Mouse (Mus musculus): Measurements from ENCODE around the gene Gm49320.

The Gm49320 gene

DNA sequence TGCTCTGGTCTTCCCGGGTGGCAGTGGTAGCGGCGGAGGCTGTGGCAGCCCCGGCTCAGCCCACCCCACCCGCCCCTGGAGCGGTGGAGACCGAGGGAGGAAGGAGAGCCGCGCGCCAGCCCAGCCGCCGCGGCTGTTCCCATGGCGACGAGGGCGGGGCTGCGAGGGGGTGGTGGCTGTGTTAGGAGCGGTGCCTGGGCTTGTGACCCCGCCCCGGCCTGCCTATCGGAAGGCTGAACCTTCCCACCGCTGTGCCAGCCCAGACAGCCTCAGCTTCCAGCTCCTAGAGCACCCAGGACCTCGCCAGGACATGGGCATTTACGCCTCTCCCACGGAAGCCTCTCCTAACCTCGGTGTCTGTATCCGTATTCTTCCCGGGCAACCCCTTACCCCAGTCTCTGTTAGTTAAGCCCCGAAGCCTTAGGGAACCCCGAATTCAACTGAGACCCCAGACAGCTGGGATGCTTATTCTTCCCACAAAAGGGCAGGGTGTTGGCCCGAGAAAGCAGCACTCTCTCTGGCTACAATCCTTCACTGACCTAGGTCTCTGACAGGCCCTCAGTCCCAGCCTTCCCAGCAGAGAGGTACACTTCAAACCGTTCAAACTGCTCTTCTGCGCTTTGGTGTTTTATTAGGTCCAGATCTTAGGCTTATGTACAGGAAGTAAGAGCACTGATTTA, 20.6 kb downstream of the Gm49320 start, which contains the start of gene Ctxn1:
TSS of gene Ctxn1 (minus strand) at position 150 of the 680 bp plus-strand sequence.
- DNase-seq, result peak; percentile 96

DNA sequence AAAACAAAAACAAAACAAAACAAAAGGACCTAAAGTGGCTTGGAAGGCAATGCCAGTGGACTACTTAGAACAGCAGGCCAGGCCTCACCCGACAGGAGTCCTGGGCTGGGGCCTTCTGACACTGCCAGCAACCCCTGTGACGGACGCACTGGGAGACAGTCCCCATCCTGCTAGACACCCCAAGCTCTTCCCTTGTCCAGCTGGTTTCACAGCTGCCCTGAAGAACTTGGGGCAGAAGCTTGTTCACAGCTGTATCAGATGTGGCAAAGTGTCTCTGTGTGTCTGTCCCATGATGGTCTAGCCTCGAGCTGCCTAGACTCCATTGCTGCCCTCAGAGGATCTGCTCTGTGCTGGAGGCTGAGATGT, 21.1 kb downstream of the Gm49320 start:
- DNase-seq, result no peak

DNA sequence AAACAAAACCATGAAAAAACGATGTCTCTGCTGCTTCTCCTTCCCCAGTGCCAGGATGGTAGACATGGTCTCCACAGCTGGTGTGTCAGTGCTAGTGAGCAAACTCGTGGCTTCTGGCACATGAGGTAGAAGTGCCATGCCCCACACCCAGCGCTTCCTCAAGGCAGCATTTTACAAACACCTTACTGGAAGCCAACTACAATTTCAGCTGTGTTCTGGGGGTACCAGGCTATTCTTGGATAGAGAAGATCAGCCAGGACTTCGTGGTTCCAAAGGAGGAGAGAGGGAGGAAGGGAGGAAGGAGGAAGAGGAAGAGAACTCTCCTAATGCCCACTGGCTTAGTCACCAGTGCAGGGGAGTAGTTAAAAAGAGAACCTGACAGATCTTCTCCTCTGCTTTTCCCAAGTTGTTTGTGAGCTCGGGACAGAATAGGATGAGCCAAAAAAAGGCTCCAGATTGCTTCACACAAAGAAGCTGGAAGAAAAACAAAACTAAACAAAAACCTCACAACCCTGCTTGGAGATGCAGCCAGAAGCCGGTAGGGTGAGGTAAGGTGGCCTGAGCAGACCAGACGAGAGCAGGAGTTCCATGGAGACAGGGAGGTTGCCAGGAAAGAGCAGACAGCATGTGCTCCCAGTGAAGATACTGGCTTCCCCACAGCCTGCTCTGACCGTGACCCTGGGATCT, 24.6 kb downstream of the Gm49320 start:
- DNase-seq, result peak; percentile 66

DNA sequence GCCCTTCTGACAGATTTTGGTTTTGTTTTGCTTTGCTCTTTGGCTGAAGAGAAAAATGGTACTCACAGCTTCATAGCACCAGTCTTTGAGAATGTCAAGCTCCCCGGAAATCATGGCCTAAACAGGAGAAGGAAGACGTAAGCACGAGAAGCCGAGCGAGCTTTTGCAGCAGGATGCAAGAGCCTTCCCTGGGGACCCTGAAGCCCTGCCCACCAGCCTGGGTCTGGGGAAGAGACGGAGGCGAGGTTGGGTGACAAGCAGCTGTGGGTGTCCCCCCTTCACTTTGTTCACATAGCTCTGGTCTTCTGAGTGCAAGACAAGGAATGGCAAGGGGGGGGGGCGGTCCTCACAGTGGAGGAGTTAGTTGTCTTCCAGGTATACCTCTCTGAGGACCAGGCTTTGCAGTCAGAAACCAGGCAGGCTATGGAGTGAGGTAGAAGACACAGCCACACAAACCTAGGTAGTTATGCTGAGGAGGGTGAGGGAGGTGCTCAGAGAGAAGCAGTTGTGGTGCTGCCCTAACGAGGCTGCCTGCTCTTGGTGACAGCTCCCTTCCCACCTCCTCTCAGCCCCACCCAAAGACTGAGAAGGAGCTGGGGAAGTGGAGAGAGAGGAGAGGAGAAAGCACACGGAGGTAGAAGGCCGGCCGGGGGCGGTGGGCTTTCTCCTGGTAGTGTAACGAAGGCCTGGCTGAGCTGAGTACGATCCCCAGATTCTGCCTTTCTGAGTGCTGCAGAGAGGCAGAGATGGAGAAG, 26.7 kb downstream of the Gm49320 start:
- no peak for DNase-seq

DNA sequence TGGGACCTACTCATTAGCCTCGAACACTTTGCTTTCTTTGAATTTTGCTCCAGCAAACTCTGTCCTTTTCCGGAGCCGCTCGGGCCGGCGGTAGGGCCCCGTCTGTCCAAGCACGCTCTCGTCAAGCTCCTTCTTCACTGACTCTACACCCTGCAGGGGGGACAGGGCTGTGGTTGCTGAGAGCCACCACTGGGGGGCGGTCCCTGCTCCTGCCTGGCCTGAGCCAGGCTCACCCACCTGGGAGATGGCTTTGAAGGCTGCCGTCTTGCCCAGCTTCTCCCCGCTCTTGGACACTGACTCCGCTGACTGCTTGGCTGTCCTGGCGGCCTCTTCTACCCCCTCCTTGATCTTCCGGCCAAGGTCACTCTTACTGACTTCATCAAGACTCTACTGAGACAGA, 29.0 kb downstream of the Gm49320 start:
- DNase-seq, result no peak

DNA sequence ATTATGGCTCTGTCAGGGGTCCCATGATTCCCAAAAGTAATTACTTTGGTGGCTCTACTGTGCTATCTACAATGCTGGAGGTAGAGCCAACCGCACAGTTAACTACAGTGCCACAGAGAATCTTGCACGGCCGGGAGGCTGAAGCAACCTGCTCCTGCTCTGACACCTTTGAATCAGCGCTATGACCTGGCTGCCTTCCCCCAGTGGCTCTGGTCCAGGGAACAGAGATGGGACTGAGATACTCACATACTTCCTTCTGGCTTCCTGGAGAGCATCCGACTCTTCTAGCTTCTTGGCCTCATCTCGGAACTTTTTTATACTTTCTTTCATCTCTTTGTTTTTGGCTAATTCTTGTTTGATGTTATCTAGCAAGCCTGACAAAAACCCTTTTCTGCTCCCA, 30.9 kb downstream of the Gm49320 start:
- no peak for DNase-seq

DNA sequence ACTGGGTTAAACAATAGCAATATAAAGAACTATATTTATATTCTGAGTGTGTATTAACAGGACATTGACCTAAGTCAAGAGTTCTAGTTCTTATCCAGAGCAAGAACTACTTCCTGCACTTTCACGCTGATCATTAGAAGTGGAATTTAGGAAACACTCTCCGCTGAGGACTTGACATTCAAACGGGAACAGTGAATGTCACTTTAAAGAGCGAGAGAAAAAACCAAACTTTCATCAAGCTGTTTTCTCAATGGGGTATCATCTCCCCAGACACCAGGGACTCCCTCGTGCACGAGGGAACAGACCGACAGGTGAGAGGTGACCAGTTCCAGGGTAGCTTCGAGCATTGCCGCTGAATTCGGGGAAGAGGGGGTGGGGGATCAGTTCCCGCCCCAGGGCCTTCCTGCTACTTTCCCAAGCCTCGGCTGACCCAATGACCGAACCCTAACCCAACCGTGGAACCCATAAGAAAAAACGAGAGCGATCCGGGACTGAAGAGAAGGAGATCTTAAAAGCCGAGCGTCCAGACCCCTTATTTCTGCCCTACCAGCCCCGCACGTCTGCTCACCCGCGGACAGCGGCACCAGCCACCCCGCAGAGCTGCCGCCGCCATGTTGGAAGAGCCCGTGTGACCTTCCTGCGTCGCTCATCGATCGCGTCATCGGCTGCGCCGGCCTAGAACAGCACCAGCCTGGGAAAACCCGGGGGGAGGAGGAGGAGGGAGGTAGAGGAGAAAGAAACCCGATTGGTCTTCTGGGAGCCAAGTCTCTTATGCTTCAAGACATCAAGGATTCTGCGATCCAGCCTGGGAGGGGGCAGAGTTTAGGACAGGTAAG, 36.8 kb downstream of the Gm49320 start, which contains the start of gene Timm44:
TSS of gene Timm44 (minus strand) at position 639 of the 836 bp plus-strand sequence.
- peak; percentile 98 for DNase-seq

DNA sequence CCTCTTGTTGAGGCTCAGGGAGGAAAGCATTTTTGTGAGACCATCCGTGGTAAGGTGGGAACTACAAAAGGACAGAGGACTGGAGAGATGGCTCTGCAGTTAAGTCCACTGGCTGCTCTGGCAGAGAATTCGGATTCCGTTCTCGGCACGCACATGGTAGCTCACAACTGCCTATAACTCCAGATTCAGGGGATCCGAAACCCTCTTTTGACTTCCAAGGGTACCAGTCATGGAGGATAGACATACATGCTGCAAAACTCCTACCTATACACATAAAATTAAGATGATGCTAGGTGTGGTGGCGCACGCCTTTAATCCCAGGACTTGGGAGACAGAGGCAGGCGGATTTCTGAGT, 37.4 kb downstream of the Gm49320 start:
- DNase-seq, result no peak

DNA sequence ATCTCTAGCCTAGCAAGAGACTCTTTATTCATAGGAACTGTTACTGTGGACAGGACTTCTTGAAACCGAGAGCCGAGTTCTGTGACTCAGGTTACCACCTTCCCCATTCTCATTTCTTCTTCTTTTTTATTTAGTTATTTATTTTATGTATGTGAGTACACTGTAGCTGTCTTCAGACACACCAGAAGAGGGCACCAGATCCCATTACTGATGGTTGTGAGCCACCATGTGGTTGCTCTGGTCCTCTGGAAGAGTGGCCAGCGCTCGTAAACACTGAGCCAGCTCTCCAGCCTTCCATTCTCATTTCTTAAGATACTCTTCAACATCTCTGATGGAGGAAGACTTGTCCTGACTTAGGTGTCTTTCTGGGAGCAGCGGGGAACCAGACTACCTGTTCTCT, 54.1 kb downstream of the Gm49320 start:
- DNase-seq, result no peak

DNA sequence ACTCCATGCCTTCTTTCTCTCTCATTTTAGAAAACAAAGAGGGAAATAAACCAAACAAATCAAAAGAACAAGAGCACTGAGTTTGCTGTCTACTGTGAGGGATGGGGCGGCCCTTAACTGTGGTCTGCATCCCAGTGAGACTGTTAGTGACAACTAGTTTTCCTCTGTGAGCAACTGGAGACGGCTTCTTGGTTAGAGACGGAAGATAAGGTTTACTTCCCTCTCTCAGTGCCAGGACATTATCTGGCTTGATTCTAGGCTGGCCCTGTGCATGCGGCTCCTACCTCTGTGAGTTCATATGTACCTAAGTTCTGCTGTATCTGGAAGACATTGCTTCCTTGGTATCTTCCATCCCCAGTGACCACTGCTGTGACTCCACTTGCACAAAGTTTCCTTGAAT, 59.2 kb downstream of the Gm49320 start:
- no peak for DNase-seq

All from right cerebral cortex, adult 18-20 months (tissue).